In genomic region chr5:58705561-58705960, GRCm38 (mm10) we compare ENCODE assay signal across 23 mouse cellular contexts.
DNase-seq lines count a peak whose midpoint lies in the region; ATAC-seq and TF ChIP-seq lines count a peak whose summit lies in the region.
"Had no signal": no experiment of that assay in that cellular context is flagged by ENCODE, and none has a peak within 500 bp of the region (broad histone marks: within the 10 kb centered on the region; RNA-seq: fewer than 3 reads in every experiment).

No protein-coding gene starts in this region.

- no peak for ATAC-seq in midbrain, embryonic 11.5 days (ENCODE audit: low FRiP score)
- ATAC-seq: activated CD4-positive, CD25-positive, alpha-beta regulatory T cell, adult 4 months; CD4-positive, CD25-positive, alpha-beta regulatory T cell, adult 4 months; forebrain, embryonic 13.5 days; forebrain, postnatal 0 days; Patski had no signal

- no peak for TF ChIP-seq POLR2A in brain, embryonic 14.5 days (IDR thresholded peaks at IDR 0.05; ENCODE audit: borderline replicate concordance, extremely low read depth, insufficient read depth, insufficient read length, poor library complexity, severe bottlenecking)

- no peak overlapping the region for H3K4me2 ChIP-seq in midbrain, embryonic 11.5 days
- H3K4me2 ChIP-seq: embryonic facial prominence, embryonic 12.5 days; forebrain, embryonic 13.5 days had no signal

- H3K36me3 ChIP-seq in midbrain, embryonic 11.5 days (ENCODE audit: control insufficient read depth, insufficient read depth, low read length): no peaks in the 10 kb centered on the region
- H3K36me3 ChIP-seq: embryonic facial prominence, embryonic 10.5 days; embryonic facial prominence, embryonic 12.5 days; G1E had no signal

- H3K9ac ChIP-seq in midbrain, embryonic 11.5 days (ENCODE audit: low read length): no peak overlapping the region
- H3K9ac ChIP-seq: embryonic facial prominence, embryonic 12.5 days; forebrain, embryonic 13.5 days; forebrain, postnatal 0 days had no signal

- no peak overlapping the region for H3K4me3 ChIP-seq in layer of hippocampus, adult 2 months
- no peak overlapping the region for H3K4me3 ChIP-seq in midbrain, embryonic 11.5 days (ENCODE audit: low read depth, low read length)
- H3K4me3 ChIP-seq: embryonic facial prominence, embryonic 10.5 days; embryonic facial prominence, embryonic 12.5 days; forebrain, embryonic 13.5 days had no signal

- no peaks in the 10 kb centered on the region for H3K4me1 ChIP-seq in midbrain, embryonic 11.5 days (ENCODE audit: control insufficient read depth, insufficient read depth, low read length)
- H3K4me1 ChIP-seq: embryonic facial prominence, embryonic 10.5 days; embryonic facial prominence, embryonic 12.5 days; forebrain, embryonic 13.5 days had no signal

- peak; percentile 16 to 48 for DNase-seq in layer of hippocampus, adult 2 months (ENCODE audit: low spot score in 2 of 2)
- DNase-seq in layer of hippocampus, postnatal 36 days: no peak
- peak; percentile 14 for DNase-seq in layer of hippocampus, adult 9-11 months
- DNase-seq in layer of hippocampus, postnatal 25 days (ENCODE audit: extremely low spot score in 1 of 2, low spot score in 1 of 2): no peak
- peak; percentile 5 for DNase-seq in brain, embryonic 14.5 days (ENCODE audit: low read depth)
- no peak for DNase-seq in midbrain, embryonic 11.5 days (ENCODE audit: low spot score, missing footprints)
- DNase-seq: adrenal gland, adult 8-10 months; adrenal gland, postnatal 14 days; adrenal gland, postnatal 36 days; cerebellum, adult 11-12 months; cerebellum, adult 2 months; cerebellum, adult 9-10 months; cerebellum, postnatal 10 days; cerebellum, postnatal 25 days; forebrain, postnatal 0 days had no signal

- H3K27me3 ChIP-seq in midbrain, embryonic 11.5 days (ENCODE audit: control insufficient read depth, insufficient read depth, low read length): no peaks in the 10 kb centered on the region
- H3K27me3 ChIP-seq: CH12.LX; embryonic facial prominence, embryonic 12.5 days; forebrain, embryonic 13.5 days had no signal

- no peak for TF ChIP-seq CTCF in layer of hippocampus, adult 2 months (conservative IDR thresholded peaks at IDR 0.05)
- no peak for TF ChIP-seq CTCF in brain, embryonic 14.5 days (IDR thresholded peaks at IDR 0.05; ENCODE audit: borderline replicate concordance, extremely low read depth, insufficient read depth, insufficient read length)

- no peaks in the 10 kb centered on the region for H3K9me3 ChIP-seq in midbrain, embryonic 11.5 days (ENCODE audit: control insufficient read depth, low read length)
- H3K9me3 ChIP-seq: embryonic facial prominence, embryonic 10.5 days; embryonic facial prominence, embryonic 12.5 days; forebrain, embryonic 13.5 days; G1E had no signal

- peak overlapping the region; percentile 47 for H3K27ac ChIP-seq in layer of hippocampus, adult 2 months
- no peak overlapping the region for H3K27ac ChIP-seq in midbrain, embryonic 11.5 days (ENCODE audit: low read depth, low read length)
- H3K27ac ChIP-seq: embryonic facial prominence, embryonic 10.5 days; embryonic facial prominence, embryonic 12.5 days; forebrain, embryonic 13.5 days had no signal

- 97% methylated on average over 1 of the region's 1 CpGs for WGBS in midbrain, embryonic 11.5 days

Comparison
In these comparisons a context has a peak if more than half of its experiments do, and no peak if none do; other contexts are left out.
1. DNase-seq: peak in layer of hippocampus, adult 2 months (2 of 2), layer of hippocampus, adult 9-11 months (single experiment) and brain, embryonic 14.5 days (single experiment); none in layer of hippocampus, postnatal 36 days (0 of 2), layer of hippocampus, postnatal 25 days (0 of 2) and midbrain, embryonic 11.5 days (single experiment).